Mouse (Mus musculus): ENCODE results near the gene Loxl1. TPM values are rescaled to one million over a fixed set of nuclear protein-coding genes. Genes with fewer than 3 reads are reported as not detected.
A peak's percentile ranks its signal among the peaks of the same experiment; 100 is the strongest.

The Loxl1 gene
- 10 to 100 TPM; 18.3 to 20.2 TPM for total RNA-seq (2021)
- long read RNA-seq, experiment 1, partial matches to known transcripts, result 2 of 9 reads
- long read RNA-seq, experiment 1, other reads (novel, unspliced or antisense), result 3 of 9 reads
- long read RNA-seq, experiment 2, partial matches to known transcripts, result 3 of 6 reads
- long read RNA-seq, experiment 2, other reads (novel, unspliced or antisense), result 0 of 6 reads

DNA sequence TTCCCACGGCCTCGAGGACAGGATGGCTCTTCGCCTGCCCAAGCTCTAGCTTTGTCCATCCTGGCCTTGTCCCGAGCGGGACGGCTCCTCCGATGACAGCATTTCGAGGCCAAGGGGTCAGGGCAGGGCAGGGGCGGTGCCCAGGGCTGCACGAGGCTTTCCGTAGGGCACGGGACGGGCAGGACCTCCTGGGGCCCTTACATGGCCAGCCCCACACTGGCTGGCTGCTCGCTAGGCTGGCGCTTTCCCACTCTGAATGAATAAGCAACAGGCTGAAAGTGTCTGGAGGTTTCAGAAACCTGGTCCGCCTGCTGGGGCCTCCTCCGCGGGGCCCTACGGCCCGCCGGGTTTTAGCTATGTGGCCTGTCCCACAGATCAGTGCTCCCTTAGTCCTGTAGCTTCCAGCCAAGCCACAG is at the start of gene Loxl1:
TSS of gene Loxl1 (minus strand) at position 243 of the 416 bp plus-strand sequence.
- DNase-seq, result peak; percentile 79 to 83

DNA sequence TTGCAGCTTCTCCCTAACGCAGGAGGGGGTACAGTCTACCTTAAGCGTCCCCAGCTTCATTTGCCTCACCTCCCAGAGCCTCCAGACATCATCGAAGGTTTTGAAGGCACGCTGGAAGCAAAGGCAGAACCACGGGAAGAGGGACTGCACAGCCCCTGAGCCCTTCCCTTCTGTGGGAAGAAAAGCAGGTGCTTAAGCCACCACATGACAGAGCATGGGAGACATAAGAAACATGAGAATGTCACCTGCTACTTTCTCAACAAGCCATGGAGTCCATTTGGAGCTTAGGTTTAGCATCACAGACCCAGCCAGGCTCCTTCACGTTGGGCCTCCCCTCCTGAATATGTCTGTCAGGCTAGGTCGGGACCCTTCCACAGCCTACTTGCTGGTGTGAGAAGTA is 49.0 kb upstream of the Loxl1 start:
- DNase-seq, result no peak

DNA sequence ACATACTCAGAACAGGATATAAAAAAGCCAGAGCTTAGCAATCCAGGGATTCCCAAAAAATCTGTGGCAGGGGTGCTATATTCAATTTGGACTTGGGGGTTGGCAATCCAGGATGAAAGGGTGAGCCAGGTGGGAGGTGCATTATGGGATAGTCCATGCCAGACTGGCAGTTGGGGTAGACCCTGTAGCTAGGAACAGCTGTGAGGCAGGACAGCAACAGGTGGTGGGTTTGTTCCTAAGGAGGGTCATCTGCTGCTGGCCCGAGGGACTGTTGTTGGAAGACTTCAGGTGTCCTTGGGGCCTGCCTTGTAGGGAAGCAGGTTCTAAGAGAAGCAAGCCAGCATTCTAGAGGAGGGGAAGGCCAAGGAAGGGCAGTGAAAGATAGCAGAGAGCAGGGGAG is 48.4 kb upstream of the Loxl1 start:
- no peak for DNase-seq

DNA sequence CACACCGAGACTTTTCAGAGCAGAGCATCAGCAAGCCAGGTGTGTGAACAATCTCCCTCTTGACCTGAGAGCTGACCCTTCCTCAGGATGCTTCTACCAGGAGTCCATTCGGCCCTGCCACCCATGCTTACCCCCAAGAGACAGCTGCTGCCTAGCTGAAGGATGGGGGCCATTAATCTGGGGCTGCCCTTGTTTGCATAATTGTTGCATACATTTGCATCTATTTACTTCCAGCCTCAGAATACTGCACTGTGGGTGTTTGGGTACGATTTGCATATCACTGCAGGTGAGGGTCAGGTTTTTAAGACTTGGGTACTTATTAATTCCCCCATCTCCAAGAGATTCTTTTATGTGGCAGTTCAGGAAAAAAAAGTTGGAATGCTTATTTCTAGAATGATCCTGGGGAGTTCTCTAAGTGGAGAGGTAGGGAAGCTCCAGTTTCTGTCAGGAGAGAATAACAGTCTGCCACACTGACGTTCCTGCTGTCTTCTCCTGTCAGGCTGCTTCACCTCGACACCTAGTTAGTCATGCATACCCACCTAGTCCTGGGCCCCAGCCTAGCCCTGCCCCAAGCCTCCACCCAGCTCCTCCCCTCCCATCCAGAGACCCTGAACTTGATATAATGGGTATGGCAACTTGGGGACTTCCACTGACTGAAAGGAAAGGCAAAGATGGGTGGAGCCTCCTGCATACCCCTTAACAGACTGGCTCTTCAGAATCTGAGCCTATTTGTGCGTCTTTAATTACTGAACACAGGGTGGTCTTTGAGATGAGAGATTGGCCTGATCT is 42.5 kb upstream of the Loxl1 start:
- no peak for DNase-seq

DNA sequence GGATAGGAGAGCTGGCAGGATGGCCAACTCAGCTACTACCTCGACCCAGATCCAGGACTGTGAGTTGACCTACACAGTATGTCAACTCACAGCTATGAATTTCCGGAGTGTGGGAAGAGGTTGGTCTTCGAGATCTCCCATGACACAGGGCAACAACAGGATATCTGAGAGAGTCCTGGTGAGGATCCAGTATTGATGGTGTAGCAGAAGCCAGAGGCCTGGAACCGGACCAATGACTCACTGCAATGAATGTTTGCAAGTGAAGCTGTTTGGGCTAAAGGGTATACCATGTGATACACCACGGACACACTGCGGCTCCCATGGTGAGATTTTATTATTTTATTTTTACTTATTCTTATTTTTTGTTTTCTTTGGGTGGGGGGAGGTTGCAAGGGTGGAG is 41.7 kb upstream of the Loxl1 start:
- DNase-seq, result no peak

DNA sequence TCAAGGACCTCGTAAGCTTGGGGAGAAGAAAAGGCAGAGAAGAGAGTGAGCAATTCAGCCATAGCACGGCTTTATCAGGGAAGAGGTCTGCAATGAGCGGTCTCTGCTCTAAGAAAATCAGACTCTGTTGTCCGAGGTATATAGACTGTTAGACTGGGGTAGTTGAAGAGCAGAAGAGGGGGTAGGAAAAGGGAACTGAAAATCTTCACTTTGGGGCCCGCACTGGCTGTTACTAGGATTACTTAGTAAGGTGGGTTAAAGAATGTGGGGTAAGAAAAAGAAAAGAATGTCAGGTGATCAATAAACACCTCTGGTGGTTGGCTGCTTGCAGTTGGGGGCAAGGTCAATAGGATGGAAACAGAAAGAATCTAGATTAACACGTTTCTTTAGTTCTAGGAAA is 40.2 kb upstream of the Loxl1 start:
- no peak for DNase-seq

DNA sequence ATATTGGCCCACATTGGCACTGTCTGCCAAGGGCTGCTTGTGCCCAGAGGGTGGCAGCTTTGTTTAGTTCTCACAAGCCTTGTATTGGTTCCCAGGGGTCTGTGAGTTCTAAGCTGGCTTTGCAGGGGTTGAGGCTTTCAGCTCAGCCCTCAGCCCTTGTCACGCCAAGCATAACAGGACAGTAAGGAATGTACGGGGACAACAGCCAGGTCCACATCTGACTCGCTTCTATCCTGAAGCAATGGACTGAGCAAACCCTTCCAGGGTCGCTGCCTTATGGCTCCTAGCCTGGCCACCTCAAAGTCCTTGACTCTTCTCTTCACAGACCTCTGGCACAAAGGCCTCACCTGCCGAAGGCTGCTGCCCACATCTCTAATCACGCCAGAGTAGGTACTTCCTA is 34.8 kb upstream of the Loxl1 start:
- peak; percentile 30 to 31 for DNase-seq

DNA sequence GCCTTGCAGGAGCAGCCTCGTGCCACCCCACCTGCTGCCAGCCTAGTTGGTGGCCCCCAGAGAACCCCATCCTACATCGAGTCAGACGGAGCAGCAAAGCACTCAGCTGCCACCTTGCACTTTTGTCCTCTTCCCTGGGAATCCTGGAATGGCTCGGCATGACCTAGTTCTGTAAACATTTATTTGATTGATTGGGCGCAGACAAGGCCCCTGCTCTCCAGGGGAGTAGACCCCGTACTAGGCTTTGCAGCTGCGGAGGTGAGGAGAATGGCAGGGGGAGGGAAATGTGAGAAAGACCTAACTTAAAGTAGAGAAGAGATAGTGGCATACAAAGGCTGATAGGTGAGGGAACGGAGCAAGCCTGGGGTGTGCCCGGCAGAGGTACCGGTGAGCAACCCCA is 33.5 kb upstream of the Loxl1 start:
- no peak for DNase-seq

DNA sequence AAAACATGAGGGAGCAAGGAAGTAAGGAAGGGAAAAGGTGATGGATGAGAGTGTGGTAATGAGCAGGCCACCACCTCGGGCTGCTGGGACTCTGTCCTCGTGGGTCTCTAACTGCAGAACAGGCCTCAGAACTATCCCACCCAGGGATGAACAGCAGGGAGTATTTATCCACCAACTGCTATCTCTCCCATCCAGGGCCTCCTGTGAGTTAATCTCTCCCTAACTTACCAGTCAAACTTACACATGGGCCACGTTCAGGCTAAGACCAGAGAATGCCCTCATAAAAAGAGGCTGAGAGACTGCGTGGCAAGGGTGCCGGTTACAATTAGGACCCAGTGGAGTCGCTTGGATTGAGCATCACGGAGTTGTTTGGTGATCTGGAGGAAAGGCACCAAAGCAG is 33.0 kb upstream of the Loxl1 start:
- DNase-seq, result no peak

DNA sequence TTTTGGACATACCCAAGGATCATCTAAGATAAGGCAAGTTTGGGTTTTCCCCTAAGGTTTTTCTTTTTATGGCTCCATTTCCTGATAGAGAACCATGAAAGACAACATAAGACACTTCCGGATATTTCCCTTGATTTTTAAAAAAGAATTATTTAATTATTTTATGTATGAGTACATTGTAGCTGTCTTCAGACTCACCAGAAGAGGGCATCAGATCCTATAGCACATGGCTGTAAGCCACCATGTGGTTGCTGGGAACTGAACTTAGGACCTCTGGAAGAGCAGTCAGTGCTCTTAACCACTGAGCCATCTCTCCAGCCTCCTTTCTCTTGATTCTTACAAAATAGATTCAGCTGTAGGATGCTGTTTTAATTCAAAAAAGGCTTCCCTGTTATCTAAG is 28.8 kb upstream of the Loxl1 start:
- DNase-seq, result no peak

DNA sequence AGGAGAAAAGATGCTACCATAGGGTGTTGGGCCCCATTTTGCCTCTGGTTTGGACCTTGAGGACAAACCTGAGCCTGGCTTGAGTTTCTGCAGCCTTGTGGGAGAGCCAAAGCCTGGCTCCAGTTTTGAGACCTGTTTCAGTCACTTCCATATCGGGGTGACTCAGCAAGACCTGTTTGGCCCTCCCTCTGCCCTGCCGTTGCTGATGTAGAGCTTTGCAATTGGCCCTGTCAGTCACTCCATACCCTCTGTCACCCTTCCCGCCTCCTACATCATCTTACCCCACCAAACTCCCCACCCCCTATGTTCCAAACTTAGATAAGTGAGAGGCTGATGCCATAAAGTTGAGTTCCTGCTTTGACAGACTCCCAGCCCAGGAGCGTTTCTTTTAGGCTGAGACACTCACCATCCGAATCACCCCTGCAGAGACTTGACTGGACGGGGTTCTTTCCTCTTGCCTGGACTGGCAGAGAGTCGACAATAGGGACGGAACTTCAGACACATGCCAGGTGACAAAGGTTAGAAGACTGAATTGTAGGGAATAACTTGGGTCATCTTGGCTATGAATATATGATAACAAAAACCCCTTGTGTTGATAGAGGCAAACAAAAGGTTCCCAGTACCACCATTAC is 23.8 kb upstream of the Loxl1 start:
- DNase-seq, result no peak

DNA sequence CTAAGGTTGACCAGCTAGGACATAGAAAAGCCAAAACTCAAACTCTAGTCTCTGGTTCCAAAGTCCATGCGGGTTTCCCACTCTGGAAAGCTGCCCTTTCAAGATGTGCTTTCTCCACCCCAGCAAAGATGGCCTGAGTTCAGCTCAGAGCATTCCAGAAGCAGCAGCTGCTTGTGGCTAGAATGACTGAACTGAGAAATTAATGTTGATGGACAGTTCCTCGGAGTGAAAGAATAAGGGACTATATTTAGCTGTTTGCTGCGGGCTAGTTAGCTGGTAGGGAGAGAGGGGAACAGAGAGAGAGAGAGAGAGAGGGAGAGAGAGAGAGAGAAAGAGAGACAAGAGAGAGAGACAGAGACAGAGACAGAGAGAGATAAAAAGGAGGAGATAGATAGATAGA is 18.3 kb upstream of the Loxl1 start:
- DNase-seq, result peak in 1 of 2 experiments; percentile 6

DNA sequence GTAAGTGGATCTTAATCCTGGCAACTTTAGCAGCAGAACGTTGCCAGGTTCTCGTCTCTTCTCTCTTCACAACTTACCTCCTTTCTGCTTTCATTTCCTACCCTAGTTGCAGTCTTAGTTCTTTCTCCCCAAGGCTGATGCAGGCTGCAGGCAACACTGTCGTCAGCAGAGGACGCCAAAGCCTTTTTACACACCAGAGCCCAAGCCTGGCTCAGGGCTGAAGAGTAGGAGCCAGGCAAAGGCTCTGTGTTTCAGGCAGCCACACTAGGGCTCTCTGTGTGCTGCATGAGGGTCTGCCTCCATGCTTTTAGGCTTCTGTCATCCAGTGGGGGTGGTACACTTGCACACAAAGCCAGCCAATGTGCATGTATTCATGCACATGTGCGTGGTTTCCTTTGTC is 17.3 kb upstream of the Loxl1 start:
- peak in 1 of 2 experiments; percentile 50 for DNase-seq

DNA sequence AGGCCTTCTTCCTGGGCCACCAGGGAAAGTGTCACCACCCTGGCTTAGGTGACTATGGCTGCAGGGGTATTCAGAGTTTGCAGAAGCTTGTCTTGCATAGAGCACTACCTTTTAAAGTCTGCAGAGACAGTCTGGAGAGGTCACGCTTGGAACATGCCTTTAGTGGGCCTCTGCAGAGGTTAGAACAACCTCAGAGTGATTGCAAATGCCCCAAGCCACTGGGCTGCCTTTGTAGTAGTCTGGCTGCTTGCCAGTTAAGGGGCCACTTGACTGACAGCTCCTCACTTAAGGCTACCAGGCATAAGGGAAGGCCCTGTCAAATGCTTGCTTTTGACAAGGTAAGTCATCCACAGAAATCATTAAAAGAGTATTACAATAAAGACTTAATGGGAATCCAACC is 14.4 kb upstream of the Loxl1 start:
- DNase-seq, result no peak

DNA sequence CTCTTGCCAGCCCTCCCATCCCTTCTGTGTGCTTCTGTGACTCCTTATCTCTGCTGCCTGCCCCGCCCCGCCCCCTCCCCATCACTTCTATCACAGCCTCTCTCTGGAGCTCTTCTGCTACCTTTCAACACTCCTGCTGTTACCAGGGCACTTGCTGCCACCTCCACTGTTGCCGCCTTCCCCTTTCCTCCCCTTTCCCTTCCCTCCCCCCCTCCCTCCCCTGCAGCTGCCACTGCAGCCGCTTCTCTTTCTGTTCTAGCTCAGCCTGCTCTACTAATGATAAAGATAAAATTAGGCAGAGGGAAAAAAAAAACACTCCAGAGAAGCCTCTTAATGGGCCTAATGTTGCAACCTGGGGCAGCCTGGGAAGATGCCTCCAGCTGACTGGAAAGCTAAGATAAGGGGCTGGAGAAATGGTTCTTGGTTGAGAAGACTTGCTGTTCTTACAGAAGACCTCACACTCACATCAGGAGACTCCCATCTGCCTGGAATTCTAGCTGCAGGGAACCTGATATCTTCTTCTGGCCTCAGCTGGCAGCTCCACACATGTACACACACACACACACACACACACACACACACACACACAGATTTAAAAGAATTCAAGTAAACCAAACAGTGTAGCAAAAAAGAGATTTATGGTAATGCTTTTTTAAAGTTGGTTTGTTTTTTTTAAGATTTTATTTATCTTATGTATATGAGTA is 13.6 kb upstream of the Loxl1 start:
- no peak for DNase-seq

DNA sequence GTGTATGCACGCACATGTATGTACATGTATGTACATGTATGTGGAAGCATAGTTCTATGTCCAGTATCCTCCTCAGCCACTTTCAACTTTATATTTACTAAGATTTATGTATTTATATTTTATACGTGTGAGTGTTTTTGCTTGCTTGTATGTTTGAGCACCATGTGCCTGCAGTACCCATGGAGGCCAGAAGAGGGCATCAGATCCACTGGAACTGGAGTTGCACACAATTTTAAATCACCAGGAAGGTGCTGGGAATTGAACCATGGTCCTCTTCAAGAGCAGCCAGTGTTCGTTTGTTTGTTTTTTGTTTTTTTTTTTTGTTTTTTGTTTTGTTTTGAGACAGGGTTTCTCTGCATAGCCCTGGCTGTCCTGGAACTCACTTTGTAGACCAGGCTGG is 8.7 kb upstream of the Loxl1 start:
- no peak for DNase-seq

DNA sequence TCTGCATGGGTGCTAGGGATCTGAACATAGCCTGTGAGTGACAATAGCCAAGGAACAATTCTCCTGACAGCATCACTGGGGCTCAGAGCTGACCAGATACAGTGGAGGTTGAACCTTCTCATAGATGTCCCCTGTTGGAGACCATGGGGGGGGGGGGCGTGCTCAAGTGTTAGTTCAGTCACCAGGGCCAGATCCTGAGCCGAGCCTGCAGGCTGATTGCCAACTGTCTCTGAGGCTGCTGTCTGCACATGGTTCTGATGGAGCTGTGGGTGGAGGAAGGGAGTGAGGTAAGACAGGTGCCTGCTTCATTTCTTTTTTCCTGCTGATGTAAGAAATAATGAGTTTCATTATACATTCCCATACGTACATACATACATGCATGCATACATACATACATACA is 5.3 kb upstream of the Loxl1 start:
- no peak for DNase-seq

DNA sequence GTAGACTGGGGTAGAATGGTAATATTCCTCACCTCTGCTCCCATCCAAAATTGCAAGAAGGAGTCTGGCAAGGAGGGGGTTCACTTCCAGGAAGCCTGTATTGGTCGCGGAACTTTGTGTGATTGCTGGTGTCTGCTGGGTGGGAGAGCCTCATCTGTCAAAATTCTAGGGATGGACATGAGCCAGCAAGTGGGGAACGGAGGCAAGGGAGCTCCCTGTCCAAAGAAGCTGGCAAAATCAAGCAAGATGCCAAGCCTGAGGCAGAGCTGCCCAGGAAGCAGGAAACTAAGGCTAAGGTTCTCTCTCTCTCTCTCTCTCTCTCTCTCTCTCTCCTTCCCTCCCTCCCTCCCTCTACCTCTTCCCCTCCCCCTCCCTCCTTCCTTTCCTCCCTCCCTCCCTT is 4.4 kb upstream of the Loxl1 start:
- DNase-seq, result no peak

DNA sequence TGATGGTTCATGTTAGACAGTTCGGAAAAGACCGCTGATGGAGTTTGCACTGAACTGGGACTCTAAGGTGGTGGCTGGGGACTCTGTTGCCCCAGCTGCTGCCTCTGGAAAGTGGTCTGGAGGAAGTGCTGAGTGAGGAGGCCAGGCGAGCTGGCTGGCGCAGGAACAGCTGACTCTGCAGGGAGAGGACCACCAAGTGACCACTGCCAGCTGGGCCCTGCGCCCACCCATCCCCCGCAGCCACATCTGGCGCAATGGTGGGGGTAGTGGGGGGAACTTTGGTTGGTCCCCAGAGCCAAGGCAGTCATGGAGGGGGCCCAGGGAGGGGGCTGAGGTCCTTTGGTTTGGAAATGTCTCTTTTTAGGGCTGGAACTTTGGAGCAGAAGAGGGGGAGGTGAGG is 3.8 kb upstream of the Loxl1 start:
- no peak for DNase-seq

DNA sequence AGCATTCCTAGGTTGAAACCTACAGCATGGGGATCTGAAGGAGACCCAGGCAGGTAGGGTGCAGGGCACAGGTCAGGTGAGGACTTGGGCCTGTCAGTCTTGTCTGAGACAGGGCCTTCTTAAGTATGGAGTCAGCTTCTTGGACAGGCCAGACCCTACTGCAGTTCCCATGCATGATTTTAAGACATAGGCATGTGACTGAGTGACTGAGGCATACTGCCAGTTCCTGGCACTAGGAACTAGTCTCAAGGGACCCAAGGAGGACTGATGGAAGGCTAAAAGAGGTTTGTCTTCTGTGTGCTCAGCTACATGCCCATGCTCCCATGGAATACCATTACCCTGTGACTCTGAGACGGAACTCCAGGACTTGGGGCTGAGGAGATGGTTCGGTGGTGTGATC is 2.9 kb upstream of the Loxl1 start:
- peak in 1 of 2 experiments; percentile 13 for DNase-seq

DNA sequence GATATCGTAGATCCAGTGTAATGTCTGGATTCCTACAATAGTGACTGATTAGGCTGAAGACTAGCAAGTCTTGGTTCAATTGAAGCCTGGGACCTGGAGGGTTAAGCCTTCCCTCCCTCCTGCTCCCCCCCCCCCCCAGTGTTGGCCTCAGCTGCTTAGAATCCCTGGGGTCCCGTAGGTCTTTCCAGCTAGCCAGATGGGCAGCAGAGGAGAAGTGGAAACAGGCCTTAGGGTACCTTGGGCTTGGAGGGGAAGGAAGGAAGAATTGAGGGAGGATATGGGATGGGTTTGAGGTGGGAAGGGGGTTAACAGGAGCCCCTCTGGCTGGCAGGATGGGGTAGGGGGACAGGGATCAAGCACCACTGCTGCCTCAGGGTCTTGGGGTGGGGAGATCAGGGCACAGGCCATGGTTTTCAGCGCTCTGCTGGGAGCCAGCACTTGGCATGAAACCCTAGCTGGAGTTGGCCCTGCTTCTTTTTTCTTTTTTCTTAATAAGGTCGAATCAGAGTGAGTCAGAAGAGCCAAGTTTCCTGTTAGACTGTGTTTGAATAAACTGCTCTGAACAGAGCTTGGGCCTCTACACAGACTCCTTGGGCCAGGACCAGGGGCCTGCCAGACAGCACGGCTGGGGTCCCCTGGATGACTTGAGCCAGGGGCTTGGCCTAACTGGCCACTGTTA is 1.8 kb upstream of the Loxl1 start:
- peak; percentile 51 to 73 for DNase-seq

DNA sequence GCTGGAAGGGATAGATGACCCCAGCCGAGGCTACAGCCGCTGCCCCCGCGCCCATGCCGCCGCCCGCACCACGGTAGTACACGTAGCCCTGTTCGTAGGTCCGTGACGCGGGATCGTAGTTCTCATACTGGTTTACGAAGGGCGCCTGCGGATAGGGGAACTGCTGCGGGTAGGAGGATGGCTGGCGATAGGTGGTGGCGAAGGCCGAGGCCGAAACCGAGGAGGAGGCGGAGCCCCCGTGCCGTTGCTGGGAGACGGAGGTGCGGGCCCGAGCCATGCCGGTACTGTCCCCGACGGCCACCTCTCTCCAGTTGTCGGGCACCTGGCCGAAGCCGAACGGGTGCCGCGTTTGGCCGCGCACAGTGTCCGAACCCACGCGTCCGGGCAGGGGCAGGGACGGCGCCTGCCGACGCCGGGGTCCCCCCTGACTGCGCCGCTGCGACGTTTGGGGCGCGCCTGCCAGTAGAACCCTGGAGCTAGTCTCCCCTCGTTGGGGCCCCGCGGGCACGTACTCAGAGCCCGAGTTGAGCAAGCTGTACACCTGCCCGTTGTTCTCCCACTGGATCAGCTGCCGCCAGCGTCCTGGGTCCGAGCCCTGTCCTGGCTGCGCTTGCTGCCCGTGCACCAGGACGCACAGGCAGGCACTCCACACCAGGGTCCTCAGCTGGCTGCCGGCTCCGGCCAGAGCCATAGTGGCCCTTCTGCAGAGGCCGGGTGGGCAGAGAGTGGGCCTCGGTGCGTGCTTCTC is 616 bp downstream of the Loxl1 start:
- DNase-seq, result peak; percentile 53 to 66

All from heart, adult 18-20 months (tissue).